Mouse (Mus musculus) heart, adult 2 months (tissue): ENCODE results near the gene Gm20547. TPM values are rescaled to one million over a fixed set of nuclear protein-coding genes. Genes with fewer than 3 reads are reported as not detected.

ENCODE experiments used
- DNase-seq, 2 experiments: peaks; one replicate each; pipeline ENCODE4 v3.0.0; 2021
- H3K27ac ChIP-seq: fragments of 200-600 bp; 2 replicates; pipeline ENCODE4 v1.8.1; 2022
- H3K27me3 ChIP-seq: fragments of 200-500 bp; 2 replicates; pipeline ENCODE4 v1.6.1; 2012; ENCODE audit warnings: mild to moderate bottlenecking, low read length, inconsistent platforms, mixed read lengths; ENCODE audit not compliant: control insufficient read depth, insufficient read depth
- H3K36me3 ChIP-seq: fragments of 200-500 bp; 2 replicates; pipeline ENCODE4 v1.6.1; 2012; ENCODE audit warnings: low read length, inconsistent platforms; ENCODE audit not compliant: control insufficient read depth, insufficient read depth
- H3K4me1 ChIP-seq: fragments of 200-500 bp; 2 replicates; pipeline ENCODE4 v1.6.1; 2011; ENCODE audit warnings: low read length; ENCODE audit not compliant: control insufficient read depth, insufficient read depth
- H3K4me3 ChIP-seq: fragments of 200-600 bp; 2 replicates; pipeline ENCODE4 v1.8.1; 2022
- H3K79me2 ChIP-seq: fragments of 200-500 bp; replicated peaks from 2 replicates; pipeline ENCODE4 v1.6.1; 2012; ENCODE audit warnings: mild to moderate bottlenecking, inconsistent platforms, low read length, moderate library complexity, mixed read lengths; ENCODE audit not compliant: control insufficient read depth, insufficient read depth
- H3K9ac ChIP-seq: fragments of 200-500 bp; 2 replicates; pipeline ENCODE4 v1.6.1; 2012; ENCODE audit warnings: low read depth, mild to moderate bottlenecking, control low read depth, inconsistent platforms, low read length, mixed read lengths
- CTCF ChIP-seq: fragments of 200-600 bp; IDR thresholded peaks from 2 replicates; pipeline ENCODE4 v1.8.1; 2022; ENCODE audit warnings: antibody characterized with exemption, mild to moderate bottlenecking, moderate library complexity
- EP300 ChIP-seq: fragments of 200-500 bp; IDR thresholded peaks from 2 replicates; pipeline ENCODE4 v1.6.1; 2011; ENCODE audit warnings: low read depth, low read length, control low read depth; ENCODE audit not compliant: insufficient read depth
- POLR2A ChIP-seq: fragments of 200-500 bp; IDR thresholded peaks from 2 replicates; pipeline ENCODE4 v1.6.1; 2011; ENCODE audit warnings: mild to moderate bottlenecking, low read depth, low read length, control low read depth; ENCODE audit not compliant: insufficient read depth
- WGBS: fragments of 180-500 bp; shearing (Covaris S2); methylation state at CpG from one replicate; pipeline ENCODE4 v1.1.7; 2018; 5-methylcytosine and 5-hydroxymethylcytosine counted together
- intact Hi-C: fragments of 180-260 bp; cut with DNase I; formaldehyde crosslinking; loops from one replicate; pipeline ENCODE4 v1.15.1; 2025
- polyA plus RNA-seq: library from polyadenylated mRNA; depleted of rRNA; stranded (reverse); fragments of >200 nt; gene quantifications from 2 replicates; pipeline ENCODE4 v1.2.3, GENCODE M21; 2012
- total RNA-seq, 2 experiments: library from RNA; stranded (reverse); gene quantifications; 2 replicates each; pipeline ENCODE4 v1.2.3; 2021

Gm20547 gene
- total and polyA plus RNA-seq, 3 experiments: not detected

GRCm38 (mm10) chr17:34894074-34894597 is 12.3 kb upstream of the Gm20547 start:
- WGBS: 2% methylated on average over 43 of the region's 51 CpGs
- Histone ChIP-seq H3K27me3 (no peaks in the 10 kb centered on the region), H3K79me2 (no peaks in the 10 kb centered on the region), H3K27ac (peak overlapping the region; percentile 82), H3K9ac (peak overlapping the region; percentile 89), H3K4me1 (peaks cover 5% of the 10 kb centered on the region), H3K36me3 (no peaks in the 10 kb centered on the region), H3K4me3 (peak overlapping the region; percentile 64)
- intact Hi-C loops: loop anchor here (5.0 kb wide), 1 partner anchor 37 kb away; no protein-coding TSS in a partner anchor
- DNase-seq: peak; percentile 95 to 96
- peak; percentile 27 for TF ChIP-seq CTCF
- 0 out of 2 replicates have a peak, but pooled peaks have one; percentile 32 for TF ChIP-seq EP300
- TF ChIP-seq POLR2A: peak; percentile 86

GRCm38 (mm10) chr17:34893072-34893824 is 11.4 kb upstream of the Gm20547 start:
- WGBS: 77% methylated on average over 12 of the region's 12 CpGs
- Histone ChIP-seq H3K9ac (no peak overlapping the region), H3K79me2 (no peaks in the 10 kb centered on the region), H3K27me3 (no peaks in the 10 kb centered on the region), H3K4me1 (peaks cover 5% of the 10 kb centered on the region), H3K4me3 (peak overlapping the region; percentile 64; the same call in 1 of the 2 replicates), H3K36me3 (no peaks in the 10 kb centered on the region), H3K27ac (peak overlapping the region; percentile 82)
- TF ChIP-seq CTCF (no peak), POLR2A (no peak), EP300 (no peak)
- intact Hi-C loops: loop anchor here (2.0 to 5.0 kb wide), 2 partner anchors 36 to 38 kb away; partner anchors contain the start of gene Neu1
- DNase-seq: no peak

- Histone ChIP-seq H3K9ac (no peak overlapping the region), H3K27ac (no peak overlapping the region), H3K4me1 (peaks cover 1% of the 10 kb centered on the region; the same call in 1 of the 2 replicates), H3K79me2 (no peaks in the 10 kb centered on the region), H3K27me3 (no peaks in the 10 kb centered on the region), H3K36me3 (no peaks in the 10 kb centered on the region), H3K4me3 (no peak overlapping the region)
- intact Hi-C loops: loop anchor here (5.0 kb wide), 1 partner anchor 34 kb away; no protein-coding TSS in a partner anchor
- WGBS: 93% methylated on average over 2 of the region's 2 CpGs
- DNase-seq: no peak
- TF ChIP-seq EP300: no peak
- TF ChIP-seq CTCF: peak; percentile 30
- TF ChIP-seq POLR2A: no peak
Measured at GRCm38 (mm10) chr17:34891377-34891776, 9.5 kb upstream of the Gm20547 start.

- intact Hi-C loops: loop anchor here (5.0 kb wide), 1 partner anchor 33 kb away; no protein-coding TSS in a partner anchor
- TF ChIP-seq EP300 (no peak), CTCF (no peak), POLR2A (no peak)
- DNase-seq: no peak
- Histone ChIP-seq H3K4me3 (no peak overlapping the region), H3K27ac (no peak overlapping the region), H3K4me1 (peaks cover 1% of the 10 kb centered on the region; the same call in 1 of the 2 replicates), H3K36me3 (no peaks in the 10 kb centered on the region), H3K9ac (no peak overlapping the region), H3K79me2 (no peaks in the 10 kb centered on the region), H3K27me3 (no peaks in the 10 kb centered on the region)
- WGBS: 80% methylated on average over 12 of the region's 12 CpGs
Measured at GRCm38 (mm10) chr17:34890074-34890743, 8.4 kb upstream of the Gm20547 start.

- no peaks in the 10 kb centered on the region for H3K27me3 ChIP-seq
- no peak for TF ChIP-seq POLR2A
- no peak for TF ChIP-seq CTCF
- no peak for TF ChIP-seq EP300
- WGBS: 82% methylated on average over 5 of the region's 5 CpGs
- DNase-seq: no peak
- H3K36me3 ChIP-seq: no peaks in the 10 kb centered on the region
- no peak overlapping the region for H3K9ac ChIP-seq
- no peak overlapping the region for H3K27ac ChIP-seq
- no peaks in the 10 kb centered on the region for H3K4me1 ChIP-seq
- intact Hi-C loops: no loop called here
- no peaks in the 10 kb centered on the region for H3K79me2 ChIP-seq
- no peak overlapping the region for H3K4me3 ChIP-seq
Measured at GRCm38 (mm10) chr17:34887942-34888341, 6.1 kb upstream of the Gm20547 start.
